Mouse (Mus musculus) forebrain, embryonic 10.5 days (tissue): ENCODE measurements around the gene Prl2c2. TPM values are rescaled to one million over a fixed set of nuclear protein-coding genes. Genes with fewer than 3 reads are reported as not detected.
"Not testable (repeated sequence)": the region's sequence is repeated elsewhere in the genome, so short reads cannot be mapped to it uniquely, and the experiment has no call there.

Experiments used
- DNase-seq: peaks from one replicate; pipeline ENCODE4 v3.0.0-alpha.2; 2017; ENCODE audit warnings: low spot score; ENCODE audit errors: extremely low spot score
- H3K27ac ChIP-seq: fragments of 300-500 bp; sonication (generic); 2 replicates; pipeline ENCODE4 v1.5.1; 2016; ENCODE audit warnings: mild to moderate bottlenecking
- H3K27me3 ChIP-seq: fragments of 300-500 bp; sonication (generic); 2 replicates; pipeline ENCODE4 v1.6.1; 2016; ENCODE audit warnings: mild to moderate bottlenecking; ENCODE audit not compliant: poor library complexity, severe bottlenecking
- H3K36me3 ChIP-seq: fragments of 300-500 bp; sonication (generic); replicated peaks from 2 replicates; pipeline ENCODE4 v1.6.1; 2016; ENCODE audit warnings: mild to moderate bottlenecking, moderate library complexity
- H3K4me1 ChIP-seq: fragments of 300-500 bp; sonication (generic); 2 replicates; pipeline ENCODE4 v1.6.1; 2016
- H3K4me3 ChIP-seq: fragments of 300-500 bp; sonication (generic); 2 replicates; pipeline ENCODE4 v1.5.1; 2016; ENCODE audit warnings: mild to moderate bottlenecking, moderate library complexity
- H3K9me3 ChIP-seq: fragments of 300-500 bp; sonication (generic); 2 replicates; pipeline ENCODE4 v1.6.1; 2016; ENCODE audit warnings: mild to moderate bottlenecking, moderate library complexity
- whole genome bisulfite sequencing: fragments of 180-500 bp; shearing (Covaris S2); methylation state at CpG from one replicate; pipeline ENCODE4 v1.1.7; 2016; 5-methylcytosine and 5-hydroxymethylcytosine counted together
- polyA plus RNA-seq: library from polyadenylated mRNA; unstranded; fragments of >200 nt; fragmentation: Nextera tagmentation; extraction: Ambion mirVana; gene quantifications from 2 replicates; pipeline ENCODE4 v1.2.1, GENCODE M21; 2016

Prl2c2 gene
- polyA plus RNA-seq: 0.34 TPM in 1 of 2 replicates, not detected in the other

DNA sequence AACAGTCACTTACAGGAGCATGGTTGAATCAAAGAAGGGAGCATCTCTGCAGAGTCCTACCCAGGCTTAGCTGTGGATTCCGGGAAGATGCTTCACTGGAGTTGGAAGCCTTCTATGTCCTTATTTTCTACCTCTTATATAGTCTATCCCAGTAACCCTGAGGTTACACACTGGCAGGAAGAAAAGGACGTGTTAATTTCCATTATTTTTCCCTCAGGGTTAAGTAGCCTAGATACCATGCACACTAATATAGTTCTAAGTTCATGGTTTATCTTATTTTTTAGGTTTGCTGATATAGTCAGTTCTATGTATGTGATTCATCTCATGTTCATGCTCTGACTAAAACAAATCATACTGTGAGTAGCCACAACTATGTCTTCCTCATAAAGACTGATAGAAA, at the start of gene Prl2c2:
Gene Prl2c2 (minus strand): TSS at position 101 of the 400 bp plus-strand sequence.
- WGBS: 60% methylated on average over 2 of the region's 2 CpGs
- not testable (repeated sequence) for H3K36me3 ChIP-seq, H3K27ac ChIP-seq, H3K9me3 ChIP-seq, H3K4me1 ChIP-seq, H3K27me3 ChIP-seq, H3K4me3 ChIP-seq, DNase-seq

DNA sequence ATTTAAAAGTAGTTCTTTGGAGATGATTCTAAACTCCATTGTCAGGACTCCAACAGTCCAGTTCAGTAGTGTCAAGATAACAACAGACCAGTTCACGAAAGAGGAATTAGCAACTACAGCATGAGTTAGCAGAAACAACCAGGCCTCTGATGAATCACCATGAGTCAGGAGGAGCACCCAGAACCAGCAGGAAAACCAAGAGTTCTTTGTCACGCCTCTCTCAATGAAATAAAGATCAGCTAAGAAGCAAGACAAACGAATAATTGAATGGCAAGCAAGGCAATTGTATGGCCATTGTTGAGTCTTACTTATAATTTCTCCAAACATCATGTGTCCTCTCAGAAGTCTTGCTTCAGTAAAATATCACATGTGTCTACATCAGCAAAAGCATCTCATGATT, 20.7 kb upstream of the Prl2c2 start:
- not testable (repeated sequence) for H3K36me3 ChIP-seq, H3K4me1 ChIP-seq, H3K4me3 ChIP-seq, H3K27ac ChIP-seq, H3K27me3 ChIP-seq, DNase-seq
- 82% methylated on average over 3 of the region's 3 CpGs for WGBS
- H3K9me3 ChIP-seq: peaks cover 11% of the 10 kb centered on the region; the same call in 1 of the 2 replicates

DNA sequence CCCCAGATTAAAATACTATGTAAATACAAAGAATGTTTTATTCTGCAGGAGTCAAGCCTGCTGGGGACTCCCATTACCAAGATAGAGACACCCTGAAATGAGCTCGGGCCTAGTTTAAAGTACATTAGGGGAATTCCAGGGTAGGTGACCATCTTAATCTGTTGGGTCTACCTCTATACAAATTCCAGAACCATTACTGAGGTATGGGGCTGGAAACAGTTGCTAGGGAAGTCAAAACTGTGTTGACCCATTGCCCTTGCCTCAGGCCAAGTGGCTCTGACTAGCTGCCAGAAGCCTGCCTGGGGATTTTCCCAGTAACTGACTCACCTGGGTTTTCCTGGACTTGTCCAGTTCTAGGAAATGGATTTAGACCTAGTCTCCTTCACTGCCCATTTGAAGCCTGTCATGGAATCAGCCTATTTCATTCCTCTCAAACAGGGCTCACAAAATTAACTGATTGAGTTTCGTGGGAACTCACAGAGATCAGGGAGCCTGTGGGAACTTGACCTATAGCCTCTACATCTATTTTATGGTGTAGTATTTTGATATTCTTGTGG, 8.9 kb upstream of the Prl2c2 start:
- H3K36me3 ChIP-seq, H3K4me3 ChIP-seq, H3K4me1 ChIP-seq, H3K27ac ChIP-seq, H3K27me3 ChIP-seq, DNase-seq, H3K9me3 ChIP-seq: not testable (repeated sequence)
- 81% methylated on average over 2 of the region's 2 CpGs for WGBS

Other genes with a start within 250 kb of the Prl2c2 start
- gene Prl2c3, start 205.3 kb downstream of the Prl2c2 start, polyA plus RNA-seq: 0.21 TPM in 1 of 2 replicates, not detected in the other
- gene Prl2c5, start 177.3 kb upstream of the Prl2c2 start, polyA plus RNA-seq: not detected in 2 replicates